Mouse (Mus musculus): ENCODE measurements at regions not wholly inside any gene's neighbourhood (a gene's known extent, or its start where the extent isn't known, plus 50 kb on each side); places are given as distances from the start of the nearest gene placed in this dataset.

- DNase-seq = peak in 1 of 2 experiments; percentile 34
These were observed 524.1 kb downstream of the Tbc1d22a start for GRCm38 (mm10) chr15:86738356-86738755.

- DNase-seq = no peak
These were observed 524.5 kb downstream of the Tbc1d22a start for GRCm38 (mm10) chr15:86738776-86739175.

GRCm38 (mm10) chr15:86751436-86752136, 537.3 kb downstream of the Tbc1d22a start:
- peak; percentile 78 to 88 for DNase-seq

GRCm38 (mm10) chr15:86763581-86764375, 549.5 kb downstream of the Tbc1d22a start:
- peak; percentile 85 to 91 for DNase-seq

GRCm38 (mm10) chr15:86767623-86768022, 553.4 kb downstream of the Tbc1d22a start:
- DNase-seq = peak in 1 of 2 experiments; percentile 46

- no peak for DNase-seq
These were observed 558.8 kb downstream of the Tbc1d22a start for GRCm38 (mm10) chr15:86773041-86773440.

- DNase-seq = no peak
These were observed 563.7 kb downstream of the Tbc1d22a start for GRCm38 (mm10) chr15:86777998-86778397.

- no peak for DNase-seq
These were observed 566.9 kb downstream of the Tbc1d22a start for GRCm38 (mm10) chr15:86781160-86781559.

- peak; percentile 39 to 60 for DNase-seq
These were observed 580.5 kb downstream of the Tbc1d22a start for GRCm38 (mm10) chr15:86794716-86795115.

- DNase-seq = peak in 1 of 2 experiments; percentile 28
These were observed 584.4 kb downstream of the Tbc1d22a start for GRCm38 (mm10) chr15:86798474-86799178.

GRCm38 (mm10) chr15:86807296-86808080, 593.2 kb downstream of the Tbc1d22a start:
- peak; percentile 76 to 86 for DNase-seq

- DNase-seq = no peak
These were observed 597.6 kb downstream of the Tbc1d22a start for GRCm38 (mm10) chr15:86811821-86812220.

- no peak for DNase-seq
These were observed 600.7 kb downstream of the Tbc1d22a start for GRCm38 (mm10) chr15:86814808-86815421.

- no peak for DNase-seq
These were observed 621.7 kb downstream of the Tbc1d22a start for GRCm38 (mm10) chr15:86835996-86836395.

GRCm38 (mm10) chr15:86852161-86852870, 638.1 kb downstream of the Tbc1d22a start:
- peak; percentile 47 to 53 for DNase-seq

- DNase-seq = peak; percentile 23 to 47
These were observed 644.2 kb downstream of the Tbc1d22a start for GRCm38 (mm10) chr15:86858356-86858906.

GRCm38 (mm10) chr15:86875721-86876309, 661.6 kb downstream of the Tbc1d22a start:
- no peak for DNase-seq

- no peak for DNase-seq
These were observed 647.1 kb upstream of the Fam19a5 start for GRCm38 (mm10) chr15:86896974-86897373.

GRCm38 (mm10) chr15:86899961-86900360, 644.1 kb upstream of the Fam19a5 start:
- no peak for DNase-seq

GRCm38 (mm10) chr15:86903006-86903405, 641.1 kb upstream of the Fam19a5 start:
- DNase-seq = no peak

GRCm38 (mm10) chr15:86913276-86913675, 630.8 kb upstream of the Fam19a5 start:
- DNase-seq = no peak
